Mouse (Mus musculus) megakaryocyte, embryonic 14.5 days (primary cell): Measurements from ENCODE around the gene Onecut3.

Experiments
- FLI1 ChIP-seq: IDR thresholded peaks from 2 replicates; pipeline ENCODE4 v1.6.1; 2012; ENCODE audit warnings: low read length, inconsistent platforms, mixed read lengths
- GATA1 ChIP-seq: IDR thresholded peaks from 3 replicates; pipeline ENCODE4 v1.6.1; 2012; ENCODE audit warnings: mixed read lengths, low read length, inconsistent platforms, borderline replicate concordance

- TF ChIP-seq FLI1: no peak
- no peak for TF ChIP-seq GATA1
These were observed 51.0 kb downstream of the Onecut3 start for GRCm38 (mm10) chr10:80545590-80545989.
